Mouse (Mus musculus): ENCODE results near the gene Zfp362. TPM values are rescaled to one million over a fixed set of nuclear protein-coding genes. Genes with fewer than 3 reads are reported as not detected.

The Zfp362 gene
- total and polyA plus RNA-seq, 3 experiments = 11.9 to 18.8 (median 12.8) TPM

DNA sequence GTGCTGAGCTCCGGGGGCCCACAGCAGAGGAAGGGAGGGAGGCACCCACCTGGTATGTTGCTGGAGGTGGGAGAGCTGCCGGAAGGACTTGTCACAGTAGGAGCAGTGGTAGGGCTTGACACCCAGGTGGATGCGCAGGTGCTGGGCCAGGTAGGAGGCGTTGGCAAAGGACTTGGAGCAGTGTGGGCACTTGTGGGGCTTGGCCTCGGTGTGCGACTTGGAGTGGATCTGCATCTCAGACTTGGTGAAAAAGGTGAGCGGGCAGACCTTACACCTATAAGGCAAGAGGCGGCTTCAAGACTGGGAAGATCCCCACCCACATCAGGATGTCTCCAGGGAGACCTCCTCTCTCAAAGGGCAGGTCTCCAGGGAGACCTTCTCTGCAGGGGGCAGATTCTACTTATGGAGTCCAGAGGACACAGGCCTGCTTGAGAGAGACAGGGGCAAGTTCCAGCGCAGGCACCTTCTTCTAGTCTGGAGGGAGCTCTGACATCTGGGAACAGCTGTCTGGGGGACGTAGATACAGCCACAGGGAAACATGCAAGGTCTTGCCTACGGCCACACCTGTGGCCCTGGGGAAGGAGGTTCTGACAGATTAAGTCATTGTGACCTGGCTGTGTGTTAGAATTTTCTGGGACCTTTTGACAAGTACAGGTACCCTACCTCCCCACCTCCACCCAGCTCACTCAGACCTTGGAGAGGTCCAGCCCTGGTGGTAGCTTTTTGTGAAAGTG is 19.8 kb downstream of the Zfp362 start:
- Histone ChIP-seq H3K4me3 (no peak overlapping the region), H3K36me3 (ENCODE audit: control insufficient read depth, insufficient read depth, low read length) (no peaks in the 10 kb centered on the region), H3K27me3 (ENCODE audit: control insufficient read depth, insufficient read depth, low read length) (no peaks in the 10 kb centered on the region), H3K4me1 (ENCODE audit: control insufficient read depth, insufficient read depth, low read length) (no peaks in the 10 kb centered on the region), H3K27ac (no peak overlapping the region), H3K9ac (ENCODE audit: low read depth, low read length) (no peak overlapping the region), H3K79me2 (replicated peaks; ENCODE audit: control insufficient read depth, insufficient read depth, low read length) (peaks cover 2% of the 10 kb centered on the region; the same call in 1 of the 2 replicates)
- intact Hi-C loops (cut with DNase I) = no loop called here
- DNase-seq = no peak
- WGBS = 94% methylated on average over 11 of the region's 11 CpGs
- TF ChIP-seq CTCF (IDR thresholded peaks at IDR 0.05) (no peak), POLR2A (IDR thresholded peaks at IDR 0.05; ENCODE audit: insufficient read depth, low read depth, low read length) (no peak), EP300 (IDR thresholded peaks at IDR 0.05; ENCODE audit: insufficient read depth, low read depth, low read length) (no peak)

DNA sequence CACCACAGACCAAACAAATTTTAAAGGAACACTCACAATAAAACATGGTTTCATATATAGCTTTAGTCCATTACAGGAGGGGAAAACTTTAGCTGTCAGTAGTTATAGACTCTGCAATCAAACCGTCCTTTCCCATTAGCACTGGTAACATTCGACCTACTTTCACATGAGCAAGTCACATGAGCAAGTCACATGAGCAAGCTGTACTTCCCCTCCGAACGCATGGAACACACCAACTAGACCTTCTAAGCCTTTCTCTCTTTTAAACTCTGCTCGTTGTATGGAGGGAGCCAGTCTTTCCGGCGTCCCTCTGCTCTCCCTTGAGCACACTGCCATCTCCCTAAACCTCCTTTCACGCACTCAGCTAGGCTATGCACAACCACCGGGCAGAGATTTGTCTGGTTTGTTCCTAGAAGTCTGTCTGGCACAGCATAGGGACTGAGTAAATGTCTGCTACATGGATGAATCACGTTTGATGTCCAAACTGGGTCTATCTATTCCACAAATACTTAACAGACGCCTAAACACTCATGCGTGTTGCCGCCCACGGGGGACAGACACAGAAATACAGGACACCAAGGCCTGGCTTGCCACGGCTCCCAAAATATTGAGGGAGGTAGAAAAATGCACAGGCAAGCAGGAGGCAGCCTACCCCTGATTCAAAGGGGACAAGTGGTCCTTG is 20.8 kb downstream of the Zfp362 start:
- WGBS = 86% methylated on average over 15 of the region's 15 CpGs
- peaks cover 2% of the 10 kb centered on the region; the same call in 1 of the 2 replicates for H3K79me2 ChIP-seq (replicated peaks; ENCODE audit: control insufficient read depth, insufficient read depth, low read length)
- DNase-seq = no peak
- H3K4me1 ChIP-seq (ENCODE audit: control insufficient read depth, insufficient read depth, low read length) = no peaks in the 10 kb centered on the region
- H3K27ac ChIP-seq = no peak overlapping the region
- no peaks in the 10 kb centered on the region for H3K27me3 ChIP-seq (ENCODE audit: control insufficient read depth, insufficient read depth, low read length)
- H3K9ac ChIP-seq (ENCODE audit: low read depth, low read length) = no peak overlapping the region
- no peak overlapping the region for H3K4me3 ChIP-seq
- intact Hi-C loops (cut with DNase I) = no loop called here
- no peaks in the 10 kb centered on the region for H3K36me3 ChIP-seq (ENCODE audit: control insufficient read depth, insufficient read depth, low read length)
- TF ChIP-seq CTCF (IDR thresholded peaks at IDR 0.05) (no peak), EP300 (IDR thresholded peaks at IDR 0.05; ENCODE audit: insufficient read depth, low read depth, low read length) (no peak), POLR2A (IDR thresholded peaks at IDR 0.05; ENCODE audit: insufficient read depth, low read depth, low read length) (no peak)

DNA sequence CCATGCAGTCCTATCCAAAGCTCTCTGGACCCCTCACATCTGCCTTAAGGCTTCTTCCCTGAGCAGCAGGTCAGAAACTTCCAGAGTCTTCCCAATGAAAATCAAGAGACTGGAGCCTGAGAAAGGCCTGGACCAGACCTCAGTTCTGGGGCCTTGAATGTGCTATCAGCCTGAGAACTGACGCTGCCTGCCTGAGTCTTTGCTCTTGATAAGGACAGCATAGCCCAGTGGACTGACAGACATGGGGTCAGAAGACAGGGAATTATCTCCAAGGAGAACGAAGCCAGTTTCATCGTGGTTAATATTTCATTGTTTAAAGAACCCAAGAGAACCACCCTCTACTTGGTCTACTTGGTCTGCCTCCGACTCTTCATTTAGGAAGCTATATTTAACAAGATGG is 23.2 kb downstream of the Zfp362 start:
- Histone ChIP-seq H3K9ac (ENCODE audit: low read depth, low read length) (no peak overlapping the region), H3K79me2 (replicated peaks; ENCODE audit: control insufficient read depth, insufficient read depth, low read length) (no peaks in the 10 kb centered on the region), H3K36me3 (ENCODE audit: control insufficient read depth, insufficient read depth, low read length) (no peaks in the 10 kb centered on the region), H3K4me1 (ENCODE audit: control insufficient read depth, insufficient read depth, low read length) (no peaks in the 10 kb centered on the region), H3K4me3 (no peak overlapping the region), H3K27me3 (ENCODE audit: control insufficient read depth, insufficient read depth, low read length) (no peaks in the 10 kb centered on the region), H3K27ac (no peak overlapping the region)
- TF ChIP-seq CTCF (IDR thresholded peaks at IDR 0.05) (no peak), EP300 (IDR thresholded peaks at IDR 0.05; ENCODE audit: insufficient read depth, low read depth, low read length) (no peak), POLR2A (IDR thresholded peaks at IDR 0.05; ENCODE audit: insufficient read depth, low read depth, low read length) (no peak)
- no peak for DNase-seq
- 44% methylated on average over 4 of the region's 4 CpGs for WGBS
- intact Hi-C loops (cut with DNase I) = no loop called here

DNA sequence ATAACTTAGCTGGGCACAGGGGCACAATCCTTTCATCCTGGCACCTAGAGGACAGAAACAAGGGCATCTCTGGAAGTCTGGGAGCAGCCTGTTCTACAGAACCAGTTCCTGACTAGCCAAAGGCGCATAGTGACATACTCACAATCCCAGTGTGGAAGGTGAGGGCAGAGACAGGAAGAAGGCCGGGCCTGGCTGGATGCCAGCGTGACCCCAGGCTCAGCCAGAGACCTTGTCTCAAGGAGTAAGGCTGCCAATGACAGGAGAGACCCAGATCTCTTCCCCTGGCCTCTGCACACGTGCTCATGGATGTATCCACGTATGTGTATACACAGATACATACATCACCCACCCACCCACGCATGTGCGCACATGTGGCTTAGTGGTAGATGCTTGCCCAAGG is 23.8 kb downstream of the Zfp362 start:
- WGBS = 58% methylated on average over 7 of the region's 7 CpGs
- Histone ChIP-seq H3K79me2 (replicated peaks; ENCODE audit: control insufficient read depth, insufficient read depth, low read length) (no peaks in the 10 kb centered on the region), H3K27ac (no peak overlapping the region), H3K4me1 (ENCODE audit: control insufficient read depth, insufficient read depth, low read length) (no peaks in the 10 kb centered on the region), H3K9ac (ENCODE audit: low read depth, low read length) (no peak overlapping the region), H3K4me3 (no peak overlapping the region), H3K36me3 (ENCODE audit: control insufficient read depth, insufficient read depth, low read length) (no peaks in the 10 kb centered on the region), H3K27me3 (ENCODE audit: control insufficient read depth, insufficient read depth, low read length) (no peaks in the 10 kb centered on the region)
- DNase-seq = no peak
- TF ChIP-seq POLR2A (IDR thresholded peaks at IDR 0.05; ENCODE audit: insufficient read depth, low read depth, low read length) = no peak
- TF ChIP-seq CTCF (IDR thresholded peaks at IDR 0.05) = no peak
- TF ChIP-seq EP300 (IDR thresholded peaks at IDR 0.05; ENCODE audit: insufficient read depth, low read depth, low read length) = no peak
- intact Hi-C loops (cut with DNase I) = no loop called here

DNA sequence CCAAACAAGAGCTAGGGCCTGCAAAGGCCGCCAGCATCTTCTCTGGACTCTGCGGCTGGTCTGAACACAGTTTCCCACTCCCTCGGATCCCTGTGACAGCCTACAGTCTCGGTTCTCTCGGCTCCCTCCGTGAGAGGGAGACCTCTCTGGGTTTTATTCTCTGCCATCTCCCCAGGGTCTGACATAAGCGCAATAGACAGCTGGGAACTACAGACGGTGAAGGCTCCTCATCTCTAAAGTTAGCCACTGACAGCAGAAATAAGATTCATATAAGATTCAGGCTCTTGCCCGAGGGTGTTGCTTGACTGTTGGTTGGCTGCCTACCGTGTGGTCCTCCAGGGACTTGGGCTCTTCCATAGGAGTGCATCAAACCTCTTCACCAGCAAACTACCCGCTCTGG is 28.3 kb downstream of the Zfp362 start:
- H3K4me1 ChIP-seq (ENCODE audit: control insufficient read depth, insufficient read depth, low read length) = no peaks in the 10 kb centered on the region
- no peaks in the 10 kb centered on the region for H3K27me3 ChIP-seq (ENCODE audit: control insufficient read depth, insufficient read depth, low read length)
- H3K27ac ChIP-seq = no peak overlapping the region
- no peak for DNase-seq
- no peaks in the 10 kb centered on the region for H3K36me3 ChIP-seq (ENCODE audit: control insufficient read depth, insufficient read depth, low read length)
- TF ChIP-seq EP300 (IDR thresholded peaks at IDR 0.05; ENCODE audit: insufficient read depth, low read depth, low read length) (no peak), POLR2A (IDR thresholded peaks at IDR 0.05; ENCODE audit: insufficient read depth, low read depth, low read length) (no peak), CTCF (IDR thresholded peaks at IDR 0.05) (no peak)
- H3K9ac ChIP-seq (ENCODE audit: low read depth, low read length) = no peak overlapping the region
- WGBS = 80% methylated on average over 11 of the region's 11 CpGs
- H3K4me3 ChIP-seq = no peak overlapping the region
- intact Hi-C loops (cut with DNase I) = loop anchor here (5.0 to 10.0 kb wide), 3 partner anchors 50 to 163 kb away; partner anchors contain the start of genes Tlr12 and Zscan20
- no peaks in the 10 kb centered on the region for H3K79me2 ChIP-seq (replicated peaks; ENCODE audit: control insufficient read depth, insufficient read depth, low read length)
